Mouse (Mus musculus) regulatory T cell (primary cell): ENCODE results near the gene Gm7544.
"Not testable (repeated sequence)": the region's sequence is repeated elsewhere in the genome, so short reads cannot be mapped to it uniquely, and the experiment has no call there.

Experiments used
- in situ Hi-C: fragments of 300-600 bp; cut with MboI, MseI; formaldehyde crosslinking; loops from one replicate; pipeline ENCODE4 v1.15.1; 2025; ENCODE audit warnings: high pct_unique_total_duplicates

Gene Gm7544

GRCm38 (mm10) chr1:82955913-82956312 is at the start of gene Gm7544:
Gene Gm7544 (minus strand): TSS chr1:82956013.
- in situ Hi-C loops: not testable (repeated sequence)

- in situ Hi-C loops: loop anchor here (5.0 to 25.0 kb wide), 2 partner anchors 98 to 663 kb away; no protein-coding TSS in a partner anchor
Measured at GRCm38 (mm10) chr1:83000306-83000705, 44.5 kb upstream of the Gm7544 start, which contains the start of gene Gm47959. Gene Gm47959 (plus strand): TSS chr1:83000548.

- in situ Hi-C loops: no loop called here
Measured at GRCm38 (mm10) chr1:82993947-82994346, 38.1 kb upstream of the Gm7544 start.

GRCm38 (mm10) chr1:82992093-82992492 is 36.3 kb upstream of the Gm7544 start:
- in situ Hi-C loops: no loop called here

GRCm38 (mm10) chr1:82991596-82991995 is 35.8 kb upstream of the Gm7544 start:
- in situ Hi-C loops: no loop called here

- in situ Hi-C loops: no loop called here
Measured at GRCm38 (mm10) chr1:82991062-82991461, 35.2 kb upstream of the Gm7544 start.

GRCm38 (mm10) chr1:82987530-82988198 is 31.9 kb upstream of the Gm7544 start:
- in situ Hi-C loops: loop anchor here (5.0 kb wide), 1 partner anchor 200 kb away; no protein-coding TSS in a partner anchor

GRCm38 (mm10) chr1:82986738-82987137 is 30.9 kb upstream of the Gm7544 start:
- in situ Hi-C loops: loop anchor here (5.0 kb wide), 1 partner anchor 199 kb away; no protein-coding TSS in a partner anchor

GRCm38 (mm10) chr1:82977840-82978239 is 22.0 kb upstream of the Gm7544 start:
- in situ Hi-C loops: no loop called here

GRCm38 (mm10) chr1:82975750-82976149 is 19.9 kb upstream of the Gm7544 start:
- in situ Hi-C loops: no loop called here

GRCm38 (mm10) chr1:82974342-82974741 is 18.5 kb upstream of the Gm7544 start:
- in situ Hi-C loops: no loop called here

GRCm38 (mm10) chr1:82973901-82974300 is 18.1 kb upstream of the Gm7544 start:
- in situ Hi-C loops: no loop called here

- in situ Hi-C loops: no loop called here
Measured at GRCm38 (mm10) chr1:82973244-82973643, 17.4 kb upstream of the Gm7544 start.

GRCm38 (mm10) chr1:82972046-82972445 is 16.2 kb upstream of the Gm7544 start:
- in situ Hi-C loops: no loop called here

- in situ Hi-C loops: no loop called here
Measured at GRCm38 (mm10) chr1:82966413-82966812, 10.6 kb upstream of the Gm7544 start.

GRCm38 (mm10) chr1:82959870-82960385 is 4.1 kb upstream of the Gm7544 start, which contains the start of gene Gm47955:
Gene Gm47955 (plus strand): TSS chr1:82960286.
- in situ Hi-C loops: no loop called here

GRCm38 (mm10) chr1:82948601-82949000 is 7.2 kb downstream of the Gm7544 start:
- in situ Hi-C loops: loop anchor here (10.0 kb wide), 1 partner anchor 924 kb away; no protein-coding TSS in a partner anchor

GRCm38 (mm10) chr1:82946029-82946428 is 9.8 kb downstream of the Gm7544 start:
- in situ Hi-C loops: loop anchor here (10.0 kb wide), 1 partner anchor 921 kb away; no protein-coding TSS in a partner anchor

GRCm38 (mm10) chr1:82943295-82943694 is 12.5 kb downstream of the Gm7544 start, which contains the start of gene A030003K21Rik:
Gene A030003K21Rik (minus strand): TSS chr1:82943388.
- in situ Hi-C loops: loop anchor here (10.0 kb wide), 1 partner anchor 918 kb away; no protein-coding TSS in a partner anchor

GRCm38 (mm10) chr1:82942505-82942904 is 13.3 kb downstream of the Gm7544 start:
- in situ Hi-C loops: loop anchor here (10.0 kb wide), 1 partner anchor 918 kb away; no protein-coding TSS in a partner anchor

GRCm38 (mm10) chr1:82938666-82939065 is 17.1 kb downstream of the Gm7544 start:
- in situ Hi-C loops: no loop called here

- in situ Hi-C loops: not testable (repeated sequence)
Measured at GRCm38 (mm10) chr1:82931326-82931725, 24.5 kb downstream of the Gm7544 start, which contains the start of gene Gm6217. Gene Gm6217 (minus strand): TSS chr1:82931399.

- in situ Hi-C loops: not testable (repeated sequence)
Measured at GRCm38 (mm10) chr1:82930558-82930957, 25.3 kb downstream of the Gm7544 start.
